Mouse (Mus musculus): ENCODE data around the gene Rgs12.

Rgs12 gene

GRCm38 (mm10) chr5:34931516-34932457, 17.5 kb upstream of the Rgs12 start:
- no peak for DNase-seq (ENCODE audit: low spot score)

GRCm38 (mm10) chr5:34932458-34932806, 16.8 kb upstream of the Rgs12 start:
- no peak for DNase-seq (ENCODE audit: low spot score)

GRCm38 (mm10) chr5:34933461-34933860, 15.8 kb upstream of the Rgs12 start:
- no peak for DNase-seq (ENCODE audit: low spot score)

GRCm38 (mm10) chr5:34941710-34942470, 7.4 kb upstream of the Rgs12 start:
- DNase-seq (ENCODE audit: low spot score): no peak

GRCm38 (mm10) chr5:34943428-34943827, 5.8 kb upstream of the Rgs12 start:
- no peak for DNase-seq (ENCODE audit: low spot score)

GRCm38 (mm10) chr5:34949769-34950211, 545 bp downstream of the Rgs12 start:
- no peak for DNase-seq (ENCODE audit: low spot score)

GRCm38 (mm10) chr5:34950486-34951160, 1.4 kb downstream of the Rgs12 start:
- no peak for DNase-seq (ENCODE audit: low spot score)

GRCm38 (mm10) chr5:34951161-34951834, 2.1 kb downstream of the Rgs12 start:
- no peak for DNase-seq (ENCODE audit: low spot score)

- DNase-seq (ENCODE audit: low spot score): no peak
These were observed 5.3 kb downstream of the Rgs12 start for GRCm38 (mm10) chr5:34954508-34954907.

- DNase-seq (ENCODE audit: low spot score): no peak
These were observed 6.4 kb downstream of the Rgs12 start for GRCm38 (mm10) chr5:34955630-34956029.

GRCm38 (mm10) chr5:34956151-34956550, 6.9 kb downstream of the Rgs12 start:
- DNase-seq (ENCODE audit: low spot score): no peak

- peak; percentile 32 for DNase-seq (ENCODE audit: low spot score)
These were observed 7.8 kb downstream of the Rgs12 start for GRCm38 (mm10) chr5:34957015-34957414.

GRCm38 (mm10) chr5:34960021-34960420, 10.8 kb downstream of the Rgs12 start:
- DNase-seq (ENCODE audit: low spot score): no peak

GRCm38 (mm10) chr5:34965531-34965930, 16.3 kb downstream of the Rgs12 start:
- DNase-seq (ENCODE audit: low spot score): no peak

- DNase-seq (ENCODE audit: low spot score): no peak
These were observed 19.1 kb downstream of the Rgs12 start for GRCm38 (mm10) chr5:34968386-34968785.

- DNase-seq (ENCODE audit: low spot score): no peak
These were observed 23.2 kb downstream of the Rgs12 start for GRCm38 (mm10) chr5:34972471-34972870.

GRCm38 (mm10) chr5:34973560-34974317, 24.5 kb downstream of the Rgs12 start:
- DNase-seq (ENCODE audit: low spot score): no peak

- DNase-seq (ENCODE audit: low spot score): no peak
These were observed 25.7 kb downstream of the Rgs12 start for GRCm38 (mm10) chr5:34974773-34975443.

GRCm38 (mm10) chr5:34976540-34977292, 27.5 kb downstream of the Rgs12 start:
- no peak for DNase-seq (ENCODE audit: low spot score)

- DNase-seq (ENCODE audit: low spot score): no peak
These were observed 30.9 kb downstream of the Rgs12 start for GRCm38 (mm10) chr5:34980099-34980498.

All from MN1 (cell line).